Mouse (Mus musculus) G1E-ER4 (cell line): ENCODE results near the gene A830031A19Rik. TPM values are rescaled to one million over a fixed set of nuclear protein-coding genes. Genes with fewer than 3 reads are reported as not detected.

Experiments
- GATA1 ChIP-seq: IDR thresholded peaks from one replicate; pipeline ENCODE4 v1.8.0; 2012; ENCODE audit warnings: low read length, inconsistent platforms
- polyA plus RNA-seq: library from polyadenylated mRNA; stranded (reverse); fragments of >175 nt; gene quantifications from 2 replicates; pipeline ENCODE4 v1.2.3, GENCODE M21; 2012

A830031A19Rik gene
- polyA plus RNA-seq = not detected in 2 replicates

DNA sequence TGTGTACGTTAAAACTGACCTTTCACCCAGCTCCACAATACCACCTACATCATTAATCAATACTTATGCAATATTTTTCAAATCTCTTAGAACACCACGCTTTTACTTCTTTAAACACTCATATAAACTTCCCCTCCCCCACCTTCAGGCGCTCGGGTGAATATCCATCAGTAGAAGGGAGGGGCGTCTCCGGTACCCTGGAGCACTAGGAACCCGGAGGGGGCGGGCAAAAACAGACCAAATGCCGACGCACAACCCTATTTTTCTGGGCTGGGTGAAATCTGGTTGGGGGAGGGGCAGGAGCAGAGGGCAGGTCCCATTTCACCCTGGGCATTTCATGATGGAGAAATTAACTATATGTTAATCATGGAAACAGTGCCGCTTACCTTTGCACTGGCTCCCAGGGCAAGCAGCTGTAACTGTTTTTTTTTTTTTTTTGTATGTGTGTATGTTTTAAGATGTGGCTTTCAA lies at the start of gene A830031A19Rik:
Gene A830031A19Rik (minus strand): TSS at position 421 of the 471 bp plus-strand sequence.
- no peak for TF ChIP-seq GATA1

DNA sequence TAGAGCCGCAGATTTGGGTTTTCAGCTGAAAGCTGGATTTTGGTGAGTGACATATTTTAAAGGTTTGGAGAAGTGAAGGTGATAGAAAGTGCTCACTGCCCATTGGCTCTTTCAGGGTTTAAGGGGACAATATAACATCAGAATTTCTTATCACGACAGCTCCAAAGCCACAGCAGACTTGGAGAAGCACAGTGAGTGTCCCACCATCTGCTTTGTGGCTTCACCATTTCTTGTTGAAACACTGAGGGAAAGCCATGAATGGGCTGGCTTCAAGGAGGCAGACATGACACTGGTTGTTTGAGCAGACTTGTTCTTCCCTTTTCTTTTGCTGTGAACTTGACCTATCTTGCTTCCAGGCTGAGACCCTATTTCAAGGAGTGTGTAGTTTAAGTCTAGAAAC lies 49.1 kb upstream of the A830031A19Rik start:
- no peak for TF ChIP-seq GATA1

DNA sequence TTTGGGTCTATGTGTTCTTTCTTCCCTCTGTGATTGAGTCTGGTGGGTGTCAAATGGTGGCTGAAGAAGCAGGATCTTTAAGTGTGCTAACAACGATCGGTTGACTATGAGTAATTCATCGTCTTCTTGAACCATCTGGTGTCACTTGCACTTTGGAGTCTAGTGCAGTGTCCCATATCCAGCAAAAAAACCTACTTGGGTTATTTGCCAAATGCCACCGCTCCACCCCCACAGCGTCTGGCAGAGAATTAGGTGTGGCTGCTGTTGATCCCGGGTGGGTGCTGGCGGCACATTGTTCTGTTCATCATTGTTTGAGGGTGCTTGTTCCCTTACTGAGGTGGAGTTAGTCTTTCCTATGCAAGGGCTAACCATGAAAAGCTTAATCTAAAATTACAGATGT lies 48.0 kb upstream of the A830031A19Rik start:
- TF ChIP-seq GATA1 = no peak

DNA sequence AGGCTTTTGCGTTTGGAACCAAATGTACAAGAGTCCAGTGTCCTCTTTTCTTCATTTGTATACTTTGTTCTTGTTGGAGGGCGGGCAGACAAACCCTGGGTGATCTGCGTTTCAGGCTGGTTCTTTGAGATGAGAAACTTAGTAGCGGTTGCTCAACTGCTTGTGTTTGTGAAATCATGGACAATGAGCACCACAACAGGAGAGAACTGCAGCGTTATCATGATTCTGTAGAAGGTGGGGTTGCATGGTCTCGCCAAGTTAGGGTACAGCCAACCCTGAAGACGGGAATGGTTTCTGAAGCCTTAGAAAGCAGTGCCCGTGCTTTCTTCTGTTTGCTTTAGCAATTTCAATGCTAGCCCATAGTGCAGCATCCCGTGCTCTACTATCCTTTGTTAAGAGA lies 46.3 kb upstream of the A830031A19Rik start:
- TF ChIP-seq GATA1 = no peak

DNA sequence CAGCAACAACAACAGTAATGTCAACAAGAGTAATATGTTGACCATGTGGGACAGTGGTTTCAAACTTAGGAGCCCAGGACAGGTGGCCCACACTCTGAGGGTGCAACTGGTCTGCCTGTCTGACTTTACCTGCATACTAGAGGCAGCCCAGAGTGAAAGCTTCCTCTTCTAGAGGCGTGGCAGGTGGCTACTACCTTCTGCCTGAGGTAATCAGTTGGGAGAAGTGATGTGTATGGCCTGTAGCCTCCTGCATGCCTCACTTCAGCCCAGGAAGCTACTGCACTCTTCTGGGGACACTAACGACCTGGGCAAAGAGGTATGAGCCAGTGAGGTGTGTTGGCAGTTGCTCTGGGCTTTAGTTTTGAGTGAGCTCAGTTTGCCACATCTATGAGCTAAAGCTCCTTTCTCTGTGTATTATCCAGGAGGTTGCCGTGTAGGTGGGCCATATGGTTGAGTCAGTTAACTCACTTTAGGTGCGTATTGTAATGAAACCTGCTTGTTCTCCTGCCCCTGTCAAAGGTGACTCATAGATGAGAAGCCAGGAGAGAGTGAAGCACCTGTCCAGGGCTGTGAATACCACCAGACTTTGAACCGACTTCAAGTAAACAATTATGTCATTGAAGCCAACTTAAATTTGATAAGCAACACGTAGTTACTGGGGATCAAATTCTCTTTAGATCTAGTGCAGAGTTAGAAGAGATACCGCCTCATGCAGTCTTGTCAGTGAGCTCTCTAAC lies 41.9 kb upstream of the A830031A19Rik start:
- TF ChIP-seq GATA1 = no peak

DNA sequence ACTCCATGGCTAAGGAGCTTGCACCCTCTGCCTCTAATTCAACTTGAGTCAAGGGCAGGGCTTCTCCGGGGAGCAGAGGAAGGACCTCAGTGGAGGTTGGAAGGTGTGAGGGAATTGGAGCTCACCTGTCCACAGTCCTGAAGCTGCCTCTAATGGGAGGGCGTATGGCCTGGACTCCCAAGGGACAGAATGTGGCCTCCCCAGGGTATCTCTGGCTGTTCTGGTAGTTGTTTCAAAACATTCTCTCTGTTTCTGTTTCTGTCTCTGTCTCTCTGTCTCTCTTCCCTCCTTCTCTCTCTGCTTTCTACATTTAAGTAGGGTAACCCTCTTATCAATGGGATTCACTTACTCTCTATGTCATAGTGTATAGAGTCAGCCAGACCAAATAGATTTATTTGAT lies 41.2 kb upstream of the A830031A19Rik start:
- TF ChIP-seq GATA1 = no peak

DNA sequence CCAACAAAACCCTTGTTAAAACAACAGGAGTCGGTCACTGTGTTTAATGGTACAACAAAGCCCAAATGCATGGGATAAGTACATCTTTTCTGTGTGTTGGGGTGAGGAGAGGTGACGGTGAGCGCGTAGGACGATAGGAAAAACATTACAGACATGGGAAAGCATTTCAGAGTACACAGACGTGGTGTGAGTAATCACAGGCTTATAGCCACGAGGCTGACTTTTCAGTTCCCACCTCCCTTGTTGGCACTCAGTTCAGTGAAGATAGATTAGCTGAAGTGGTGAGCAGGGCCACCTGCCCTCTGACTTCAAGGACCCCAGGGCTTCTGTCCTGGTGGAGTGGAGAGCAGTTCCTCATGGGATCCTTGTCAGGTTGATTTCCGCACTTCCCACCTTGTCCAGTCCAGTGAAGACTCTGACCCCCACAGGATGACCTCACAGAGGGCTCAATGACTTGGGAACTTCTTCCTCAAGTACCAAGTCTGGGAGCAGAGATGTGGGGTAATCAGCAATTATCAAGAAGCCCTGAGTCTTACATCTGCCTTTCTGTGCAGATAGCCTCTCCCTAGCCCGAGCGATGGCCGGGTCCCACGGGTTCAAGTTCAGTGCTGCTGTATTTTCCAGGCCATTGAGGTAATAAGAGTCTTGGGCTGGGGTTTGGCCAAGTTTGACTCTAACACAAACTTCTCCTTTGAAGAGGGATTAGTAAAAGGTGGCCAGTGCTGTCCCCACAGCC lies 40.3 kb upstream of the A830031A19Rik start:
- TF ChIP-seq GATA1 = no peak

DNA sequence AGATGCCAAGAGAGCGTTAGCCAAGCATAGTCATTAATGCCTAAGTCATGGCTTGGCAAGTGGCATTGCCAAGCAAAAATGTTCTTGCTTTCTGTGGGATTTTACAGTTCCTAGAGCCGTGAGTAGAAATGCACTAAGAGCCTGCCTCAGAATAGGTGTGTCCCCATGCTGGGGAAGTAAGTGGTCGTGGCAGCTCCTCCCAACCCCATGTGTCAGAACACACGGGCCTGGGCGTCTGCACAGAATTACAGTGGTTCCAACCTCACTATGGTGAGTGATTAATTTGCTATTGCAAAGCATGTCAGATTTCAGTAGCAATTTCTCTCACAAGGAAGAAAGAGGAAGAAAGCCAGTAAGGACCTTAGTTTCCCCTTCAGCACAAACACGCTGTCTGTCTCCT lies 36.9 kb upstream of the A830031A19Rik start:
- no peak for TF ChIP-seq GATA1

DNA sequence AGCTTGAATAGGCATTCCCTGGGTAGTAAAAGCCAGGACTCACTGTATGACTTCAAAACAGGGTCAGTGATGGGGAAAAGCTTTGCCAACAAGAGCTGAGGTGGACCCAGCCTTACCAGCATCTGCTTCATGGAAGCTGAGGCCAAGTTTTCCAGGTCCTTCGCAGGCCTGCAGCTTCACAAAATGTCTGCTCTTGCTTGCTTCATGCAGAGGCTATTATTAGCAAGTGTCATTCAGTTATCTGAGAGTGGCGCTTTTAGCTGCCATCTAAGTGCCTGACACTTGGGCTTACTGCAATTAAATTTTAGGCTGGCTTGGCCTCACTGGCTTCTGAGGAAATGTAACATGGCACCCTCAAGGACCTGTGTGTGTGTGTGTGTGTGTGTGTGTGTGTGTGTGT lies 35.3 kb upstream of the A830031A19Rik start:
- no peak for TF ChIP-seq GATA1

DNA sequence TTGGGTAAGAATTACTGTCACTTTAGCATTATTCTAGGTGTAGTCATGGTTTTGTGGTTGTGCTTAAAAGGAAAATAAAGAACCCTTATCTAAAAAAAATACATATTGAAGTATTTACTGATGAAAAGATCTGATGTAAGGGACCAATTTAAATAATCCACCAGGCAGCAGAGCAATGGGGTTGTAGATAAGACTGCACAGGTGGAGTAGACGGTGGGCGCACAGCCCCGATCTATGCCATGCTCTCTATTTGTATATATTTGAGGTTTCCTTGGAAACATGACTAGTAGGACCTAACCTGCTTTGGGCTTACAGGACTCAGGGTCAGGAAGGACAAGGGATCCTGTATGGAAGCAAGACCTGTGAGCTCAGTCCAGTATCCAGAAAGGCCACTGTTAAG lies 34.5 kb upstream of the A830031A19Rik start:
- no peak for TF ChIP-seq GATA1

DNA sequence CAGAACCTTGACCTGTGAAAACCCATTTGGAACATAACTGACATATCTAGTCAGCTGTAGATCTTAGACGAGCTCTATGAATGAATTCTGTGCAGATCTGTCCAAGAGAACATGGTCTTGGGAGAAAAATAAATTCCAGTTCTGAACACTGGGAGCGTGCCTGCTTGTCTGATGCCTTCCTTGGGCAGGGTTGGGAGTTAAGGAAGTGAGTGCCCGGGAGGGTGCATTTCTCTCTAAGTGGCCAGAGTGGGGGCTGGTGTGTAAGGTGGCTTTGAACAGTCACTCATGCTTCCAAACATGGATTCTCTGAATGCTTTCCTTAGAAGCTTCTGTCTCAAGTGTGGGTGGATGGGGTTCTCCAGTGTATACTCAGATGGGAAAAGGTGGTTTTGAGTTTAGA lies 34.1 kb upstream of the A830031A19Rik start:
- no peak for TF ChIP-seq GATA1

DNA sequence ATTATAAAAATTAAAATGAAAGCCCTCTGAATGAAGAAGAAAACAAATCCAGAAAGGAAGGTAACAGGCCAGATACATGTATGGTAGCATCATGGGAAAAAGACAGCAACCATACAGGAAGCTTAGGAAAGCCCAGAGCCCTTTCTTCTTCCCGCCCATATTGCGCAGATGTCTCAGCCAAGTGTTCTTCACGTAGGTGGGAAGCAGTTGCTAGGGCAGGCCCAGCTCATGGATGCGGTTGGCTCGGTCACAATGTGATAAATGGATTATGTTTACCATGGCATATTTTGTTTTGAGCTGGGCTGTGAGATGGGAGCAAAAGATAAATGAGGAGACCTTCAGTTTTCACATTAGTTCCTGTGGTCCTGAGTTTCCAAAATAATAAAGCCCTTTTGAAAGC lies 32.6 kb upstream of the A830031A19Rik start:
- no peak for TF ChIP-seq GATA1

DNA sequence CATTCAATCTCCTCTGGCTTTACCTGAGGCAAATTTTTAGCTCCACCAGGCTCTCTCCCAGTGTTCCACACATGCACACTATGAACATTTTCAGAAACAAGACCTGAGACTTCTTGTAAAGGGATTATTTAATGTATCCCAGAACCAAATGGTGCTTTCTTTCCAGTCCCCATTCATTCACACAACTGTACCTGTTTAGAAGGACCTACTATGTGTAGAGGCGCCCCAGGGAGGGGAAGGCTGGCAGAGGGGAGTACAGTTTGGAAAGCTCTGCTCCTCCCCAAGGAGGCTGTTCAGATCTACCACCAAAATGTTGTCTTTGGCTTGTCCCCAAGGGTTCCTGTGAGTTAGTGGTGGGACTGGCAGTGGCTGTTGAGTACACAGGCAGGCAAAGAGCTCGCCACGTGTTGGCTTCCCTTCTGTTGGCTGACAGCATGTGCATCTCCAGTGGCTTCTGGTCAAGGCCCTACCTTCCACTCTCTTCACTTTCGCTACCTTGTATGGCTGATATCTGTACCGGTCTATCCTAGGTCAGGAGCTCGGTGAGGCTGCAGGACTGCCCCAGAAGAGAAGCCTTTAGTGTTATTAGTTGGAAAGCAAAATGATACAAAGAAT lies 28.4 kb upstream of the A830031A19Rik start:
- no peak for TF ChIP-seq GATA1

DNA sequence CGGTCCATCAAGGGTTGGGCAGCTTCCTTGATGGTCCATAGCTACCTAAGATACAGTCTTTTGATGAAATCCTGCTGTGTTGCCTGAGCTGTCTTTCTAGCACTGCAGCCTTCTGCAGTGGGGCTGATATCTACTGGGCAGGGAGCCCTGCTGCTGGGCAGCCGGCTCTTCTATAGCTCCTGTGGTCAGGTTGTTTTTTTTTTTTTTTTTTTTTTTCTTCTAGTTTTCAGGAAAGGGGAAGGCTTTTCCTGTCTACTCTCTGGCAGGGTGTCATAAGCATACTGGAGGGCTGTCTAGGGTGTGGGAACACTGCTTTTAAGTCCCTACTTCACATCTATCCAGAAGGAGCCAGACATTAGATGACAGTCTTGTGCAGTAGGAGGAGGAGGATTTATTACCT lies 27.5 kb upstream of the A830031A19Rik start:
- TF ChIP-seq GATA1 = no peak

DNA sequence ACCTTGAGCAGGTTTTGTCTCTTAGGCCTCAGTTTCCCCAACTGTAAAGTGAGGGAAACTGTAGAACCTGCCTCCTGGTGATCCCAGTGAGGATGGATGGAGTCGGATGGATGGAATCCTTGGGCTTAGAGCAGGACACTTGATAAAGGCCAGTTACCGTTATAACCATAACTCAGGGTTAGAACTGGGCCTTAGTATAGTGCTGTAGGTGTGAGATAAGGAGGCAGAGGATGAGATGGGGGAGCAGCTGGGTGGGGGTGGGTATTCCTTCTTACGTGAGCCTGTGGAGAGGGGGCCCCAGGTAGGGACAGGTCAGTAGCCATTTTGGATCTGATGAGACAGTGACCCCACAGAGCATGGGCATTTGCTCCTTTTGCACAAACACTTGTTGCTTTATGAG lies 26.8 kb upstream of the A830031A19Rik start:
- no peak for TF ChIP-seq GATA1

DNA sequence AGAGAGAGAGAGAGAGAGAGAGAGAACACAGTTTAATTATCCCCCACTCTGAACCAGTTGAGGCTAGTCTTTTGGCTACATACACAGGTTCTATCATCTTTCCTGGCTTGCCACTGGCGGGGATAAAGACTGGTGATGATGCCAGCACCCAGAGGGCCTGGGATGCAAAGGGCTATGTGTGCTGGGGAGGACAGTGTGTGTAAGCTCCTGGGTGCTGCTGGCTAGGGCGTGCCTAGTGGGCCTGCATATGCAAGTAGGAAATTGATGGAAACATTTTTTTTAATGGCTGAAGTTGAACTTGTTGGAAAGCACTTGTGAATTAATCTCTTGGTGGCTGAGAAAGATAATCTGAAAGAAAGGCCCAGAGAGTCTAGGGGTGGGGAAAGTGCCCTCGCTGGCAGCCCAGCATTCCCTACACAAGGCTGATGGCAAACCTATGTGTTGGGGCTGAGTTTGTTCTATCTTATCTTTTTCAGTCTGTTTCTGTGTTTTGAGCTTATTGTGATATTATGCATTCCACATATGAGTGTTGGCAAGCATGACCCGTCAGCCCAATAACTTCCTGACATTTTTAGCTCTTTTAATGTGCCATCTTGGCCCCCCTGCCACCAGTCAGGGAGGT lies 25.7 kb upstream of the A830031A19Rik start:
- no peak for TF ChIP-seq GATA1
